Mouse (Mus musculus): ENCODE results near the gene Eral1. TPM values are rescaled to one million over a fixed set of nuclear protein-coding genes. Genes with fewer than 3 reads are reported as not detected.

The Eral1 gene
- polyA plus RNA-seq, 1 experiment from 2014 or later = 12.8 TPM

- Histone ChIP-seq H3K27me3 (ENCODE audit: control insufficient read depth, insufficient read depth, low read length) (no peaks in the 10 kb centered on the region), H3K27ac (replicated peaks) (peak overlapping the region; percentile 70; the same call in 1 of the 2 replicates), H3K9ac (ENCODE audit: low read length) (peak overlapping the region; percentile 69), H3K36me3 (ENCODE audit: control insufficient read depth, insufficient read depth, low read length) (no peaks in the 10 kb centered on the region), H3K4me3 (ENCODE audit: low read depth, low read length) (peak overlapping the region; percentile 77), H3K4me1 (replicated peaks; ENCODE audit: control insufficient read depth, insufficient read depth) (0 out of 2 replicates have a peak, but pooled peaks cover 3% of the 10 kb centered on the region), H3K4me2 (replicated peaks; ENCODE audit: low read depth) (peak overlapping the region; percentile 83), H3K9me3 (ENCODE audit: control insufficient read depth, low read length) (no peaks in the 10 kb centered on the region)
- DNase-seq (ENCODE audit: low spot score) (no peak), ATAC-seq (ENCODE audit: low FRiP score, low TSS enrichment) (peak; percentile 46; the same call in 1 of the 2 replicates)
- WGBS = 23% methylated on average over 5 of the region's 5 CpGs
- no peak for TF ChIP-seq EP300 (optimal IDR thresholded peaks at IDR 0.05)
- no peak for TF ChIP-seq CTCF (IDR thresholded peaks at IDR 0.05; ENCODE audit: low read depth)
Observed at GRCm38 (mm10) chr11:78095144-78095516, 14.9 kb upstream of the Eral1 start.

DNA sequence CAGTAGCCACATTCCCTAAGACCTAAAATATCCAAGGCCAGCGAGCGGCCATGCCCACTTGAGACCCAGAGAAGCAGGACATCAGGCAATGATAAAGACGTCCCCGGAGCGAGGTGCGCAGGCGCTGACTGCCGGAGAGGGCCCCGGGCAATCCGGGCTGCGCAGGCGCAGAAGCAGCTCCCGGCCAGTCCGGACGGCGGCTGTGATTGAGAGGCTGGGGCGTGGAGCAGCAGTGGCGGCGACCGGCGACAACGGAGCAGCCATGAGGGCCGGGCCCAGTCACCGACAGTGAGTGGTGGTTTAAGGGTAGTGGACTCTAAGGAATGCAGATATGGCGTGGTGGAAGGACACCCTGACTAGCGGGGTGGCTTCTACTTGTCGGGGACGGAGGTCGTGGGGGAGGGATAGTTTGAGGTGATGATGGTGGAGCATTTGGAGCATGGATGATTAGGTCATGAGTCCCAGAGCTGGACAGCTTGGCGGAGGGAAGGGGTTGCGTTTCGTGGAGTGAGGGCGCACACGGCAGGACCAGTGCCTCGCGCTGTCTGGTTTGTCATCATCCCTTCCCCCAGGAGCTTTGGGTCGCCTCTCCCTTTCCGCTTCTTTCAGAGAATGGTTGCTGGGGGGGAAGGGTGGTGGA is 14.4 kb upstream of the Eral1 start, which contains the start of gene Fam222b:
Gene Fam222b (plus strand): TSS at position 157 of the 640 bp plus-strand sequence.
- under 1% methylated on average over 38 of the region's 38 CpGs for WGBS
- H3K36me3 ChIP-seq (ENCODE audit: control insufficient read depth, insufficient read depth, low read length) = no peaks in the 10 kb centered on the region
- peak within 1 kb of the TSS; percentile 70; the same call in 1 of the 2 replicates for H3K27ac ChIP-seq (replicated peaks)
- H3K4me1 ChIP-seq (replicated peaks; ENCODE audit: control insufficient read depth, insufficient read depth) = 0 out of 2 replicates have a peak, but pooled peaks cover 3% of the 10 kb centered on the region
- no peaks in the 10 kb centered on the region for H3K9me3 ChIP-seq (ENCODE audit: control insufficient read depth, low read length)
- no peaks in the 10 kb centered on the region for H3K27me3 ChIP-seq (ENCODE audit: control insufficient read depth, insufficient read depth, low read length)
- TF ChIP-seq CTCF (IDR thresholded peaks at IDR 0.05; ENCODE audit: low read depth) (no peak), EP300 (optimal IDR thresholded peaks at IDR 0.05) (no peak)
- peak within 1 kb of the TSS; percentile 69 for H3K9ac ChIP-seq (ENCODE audit: low read length)
- peak within 1 kb of the TSS; percentile 83 for H3K4me2 ChIP-seq (replicated peaks; ENCODE audit: low read depth)
- peak within 1 kb of the TSS; percentile 77 for H3K4me3 ChIP-seq (ENCODE audit: low read depth, low read length)
- DNase-seq (ENCODE audit: low spot score) (peak; percentile 92), ATAC-seq (ENCODE audit: low FRiP score, low TSS enrichment) (peak; percentile 96)

- DNase-seq (ENCODE audit: low spot score) (no peak), ATAC-seq (ENCODE audit: low FRiP score, low TSS enrichment) (peak; percentile 30; the same call in 1 of the 2 replicates)
- Histone ChIP-seq H3K36me3 (ENCODE audit: control insufficient read depth, insufficient read depth, low read length) (no peaks in the 10 kb centered on the region), H3K27ac (replicated peaks) (peak overlapping the region; percentile 70; the same call in 1 of the 2 replicates), H3K27me3 (ENCODE audit: control insufficient read depth, insufficient read depth, low read length) (no peaks in the 10 kb centered on the region), H3K9me3 (ENCODE audit: control insufficient read depth, low read length) (no peaks in the 10 kb centered on the region), H3K4me2 (replicated peaks; ENCODE audit: low read depth) (peak overlapping the region; percentile 83), H3K4me3 (ENCODE audit: low read depth, low read length) (peak overlapping the region; percentile 77), H3K9ac (ENCODE audit: low read length) (peak overlapping the region; percentile 69), H3K4me1 (replicated peaks; ENCODE audit: control insufficient read depth, insufficient read depth) (0 out of 2 replicates have a peak, but pooled peaks cover 3% of the 10 kb centered on the region)
- 45% methylated on average over 11 of the region's 11 CpGs for WGBS
- TF ChIP-seq CTCF (IDR thresholded peaks at IDR 0.05; ENCODE audit: low read depth) (no peak), EP300 (optimal IDR thresholded peaks at IDR 0.05) (no peak)
Observed at GRCm38 (mm10) chr11:78094137-78094503, 13.9 kb upstream of the Eral1 start.

GRCm38 (mm10) chr11:78087756-78088281 is 7.6 kb upstream of the Eral1 start:
- 74% methylated on average over 5 of the region's 5 CpGs for WGBS
- H3K36me3 ChIP-seq (ENCODE audit: control insufficient read depth, insufficient read depth, low read length) = no peaks in the 10 kb centered on the region
- ATAC-seq (ENCODE audit: low FRiP score, low TSS enrichment) = no peak

GRCm38 (mm10) chr11:78086925-78087479 is 6.8 kb upstream of the Eral1 start:
- ATAC-seq (ENCODE audit: low FRiP score, low TSS enrichment) (no peak), DNase-seq (ENCODE audit: low spot score) (no peak)
- no peaks in the 10 kb centered on the region for H3K36me3 ChIP-seq (ENCODE audit: control insufficient read depth, insufficient read depth, low read length)

More at GRCm38 (mm10) chr11:78087756-78088281, 7.6 kb upstream of the Eral1 start:
- no peak overlapping the region for H3K4me2 ChIP-seq (replicated peaks; ENCODE audit: low read depth)
- no peak overlapping the region for H3K4me3 ChIP-seq (ENCODE audit: low read depth, low read length)
- no peak overlapping the region for H3K27ac ChIP-seq (replicated peaks)
- no peaks in the 10 kb centered on the region for H3K4me1 ChIP-seq (replicated peaks; ENCODE audit: control insufficient read depth, insufficient read depth)
- H3K27me3 ChIP-seq (ENCODE audit: control insufficient read depth, insufficient read depth, low read length) = no peaks in the 10 kb centered on the region
- TF ChIP-seq EP300 (optimal IDR thresholded peaks at IDR 0.05) (no peak), CTCF (IDR thresholded peaks at IDR 0.05; ENCODE audit: low read depth) (no peak)
- no peak overlapping the region for H3K9ac ChIP-seq (ENCODE audit: low read length)
- no peak for DNase-seq (ENCODE audit: low spot score)
- H3K9me3 ChIP-seq (ENCODE audit: control insufficient read depth, low read length) = no peaks in the 10 kb centered on the region

More at GRCm38 (mm10) chr11:78086925-78087479, 6.8 kb upstream of the Eral1 start:
- Histone ChIP-seq H3K4me2 (replicated peaks; ENCODE audit: low read depth) (no peak overlapping the region), H3K9ac (ENCODE audit: low read length) (no peak overlapping the region), H3K4me3 (ENCODE audit: low read depth, low read length) (no peak overlapping the region), H3K9me3 (ENCODE audit: control insufficient read depth, low read length) (no peaks in the 10 kb centered on the region), H3K4me1 (replicated peaks; ENCODE audit: control insufficient read depth, insufficient read depth) (no peaks in the 10 kb centered on the region), H3K27ac (replicated peaks) (no peak overlapping the region), H3K27me3 (ENCODE audit: control insufficient read depth, insufficient read depth, low read length) (no peaks in the 10 kb centered on the region)
- WGBS = 69% methylated on average over 4 of the region's 4 CpGs
- TF ChIP-seq EP300 (optimal IDR thresholded peaks at IDR 0.05) (no peak), CTCF (IDR thresholded peaks at IDR 0.05; ENCODE audit: low read depth) (no peak)
